Mouse (Mus musculus): ENCODE measurements around the gene H2al2c. TPM values are rescaled to one million over a fixed set of nuclear protein-coding genes. Genes with fewer than 3 reads are reported as not detected.
"Not testable (repeated sequence)": the region's sequence is repeated elsewhere in the genome, so short reads cannot be mapped to it uniquely, and the experiment has no call there.

Gene H2al2c
- total RNA-seq (2021): not detected
- long read RNA-seq: 0 reads

GRCm38 (mm10) chrY:2598799-2599198, at the start of gene H2al2c:
Gene H2al2c, plus strand, starts transcription at chrY:2599099.
- DNase-seq (ENCODE audit: low spot score in 2 of 2): not testable (repeated sequence)

Other genes with a start within 250 kb of the H2al2c start
- not detected for gene Sry, start 64.6 kb downstream of the H2al2c start, total RNA-seq (2021)
- not detected for gene H2al2b, start 121.6 kb downstream of the H2al2c start, total RNA-seq (2021)
- not detected for gene Gm4064, start 197.1 kb downstream of the H2al2c start, total RNA-seq (2021)
- not detected for gene Rbmy, start 231.6 kb downstream of the H2al2c start, total RNA-seq (2021)
- gene Gm10256, start 231.6 kb downstream of the H2al2c start, total RNA-seq (2021): not detected